Mouse (Mus musculus) kidney, postnatal 0 days (tissue): ENCODE results near the gene Tmprss11a. TPM values are rescaled to one million over a fixed set of nuclear protein-coding genes. Genes with fewer than 3 reads are reported as not detected.

Experiments
- ATAC-seq: fragments of 200-750 bp; cut with Nextera tagmentation; replicated peaks from 2 replicates; pipeline ENCODE4 v1.8.0; 2017; ENCODE audit warnings: low read depth, moderate number of reproducible peaks, moderate TSS enrichment, moderate library complexity; ENCODE audit not compliant: low FRiP score
- DNase-seq: peaks from one replicate; pipeline ENCODE4 v3.0.0-alpha.2; 2016; ENCODE audit warnings: low spot score
- H3K27ac ChIP-seq: fragments of 300-500 bp; sonication (generic); 2 replicates; pipeline ENCODE4 v1.5.1; 2014; ENCODE audit warnings: mild to moderate bottlenecking
- H3K27me3 ChIP-seq: fragments of 300-500 bp; sonication (generic); 2 replicates; pipeline ENCODE4 v1.6.1; 2014; ENCODE audit warnings: low read length, mixed read lengths; ENCODE audit not compliant: insufficient read depth
- H3K36me3 ChIP-seq: fragments of 300-500 bp; sonication (generic); 2 replicates; pipeline ENCODE4 v1.6.1; 2014; ENCODE audit warnings: low read length, mixed read lengths; ENCODE audit not compliant: insufficient read depth
- H3K4me1 ChIP-seq: fragments of 300-500 bp; sonication (generic); replicated peaks from 2 replicates; pipeline ENCODE4 v1.6.1; 2014; ENCODE audit warnings: antibody characterized with exemption, low read length, mixed read lengths; ENCODE audit not compliant: insufficient read depth
- H3K4me2 ChIP-seq: fragments of 300-500 bp; sonication (generic); 2 replicates; pipeline ENCODE4 v1.6.1; 2014; ENCODE audit warnings: mild to moderate bottlenecking, low read length, moderate library complexity, mixed read lengths
- H3K4me3 ChIP-seq: fragments of 300-500 bp; sonication (generic); replicated peaks from 2 replicates; pipeline ENCODE4 v1.5.1; 2014; ENCODE audit warnings: low read depth, low read length
- H3K9ac ChIP-seq: fragments of 300-500 bp; sonication (generic); 2 replicates; pipeline ENCODE4 v1.6.1; 2014; ENCODE audit warnings: low read depth, low read length
- H3K9me3 ChIP-seq: fragments of 300-500 bp; sonication (generic); replicated peaks from 2 replicates; pipeline ENCODE4 v1.6.1; 2016; ENCODE audit warnings: low read length, inconsistent platforms, mixed read lengths
- CTCF ChIP-seq: IDR thresholded peaks from 2 replicates; pipeline ENCODE4 v1.5.1; 2016; ENCODE audit warnings: antibody characterized with exemption, low read depth, mild to moderate bottlenecking, moderate library complexity
- WGBS: fragments of 180-500 bp; shearing (Covaris S2); extraction: QIAGEN DNeasy Blood & Tissue Kit; methylation state at CpG from one replicate; pipeline ENCODE4 v1.1.7; 2014; 5-methylcytosine and 5-hydroxymethylcytosine counted together
- polyA plus RNA-seq: library from polyadenylated mRNA; unstranded; fragments of >200 nt; fragmentation: Nextera tagmentation; extraction: Ambion mirVana; gene quantifications from 2 replicates; pipeline ENCODE4 v1.2.1, GENCODE M21; 2015

Gene Tmprss11a
- polyA plus RNA-seq, 1 experiment from 2014 or later, result 0.09 TPM

DNA sequence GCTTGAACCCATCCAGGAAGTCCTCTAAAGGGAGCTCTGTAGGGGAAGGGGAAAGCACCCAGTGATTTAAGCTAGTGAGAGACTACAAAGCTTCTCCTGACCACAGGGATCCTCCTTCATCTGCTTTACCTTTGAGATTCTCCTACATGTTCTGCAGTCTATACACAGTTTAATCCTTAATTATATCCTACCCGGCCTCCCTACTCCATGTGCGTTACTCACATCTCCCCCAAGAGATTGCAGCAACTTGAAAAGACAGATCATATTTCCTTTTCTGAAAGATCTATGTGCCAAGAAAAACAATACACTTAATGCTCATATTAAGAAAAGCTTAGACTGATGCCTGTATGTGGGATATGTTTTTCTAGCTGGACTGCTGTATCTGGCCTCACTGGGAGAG, 29.5 kb downstream of the Tmprss11a start:
- H3K27ac ChIP-seq, result no peak overlapping the region
- WGBS, result 34% methylated on average over 2 of the region's 2 CpGs

DNA sequence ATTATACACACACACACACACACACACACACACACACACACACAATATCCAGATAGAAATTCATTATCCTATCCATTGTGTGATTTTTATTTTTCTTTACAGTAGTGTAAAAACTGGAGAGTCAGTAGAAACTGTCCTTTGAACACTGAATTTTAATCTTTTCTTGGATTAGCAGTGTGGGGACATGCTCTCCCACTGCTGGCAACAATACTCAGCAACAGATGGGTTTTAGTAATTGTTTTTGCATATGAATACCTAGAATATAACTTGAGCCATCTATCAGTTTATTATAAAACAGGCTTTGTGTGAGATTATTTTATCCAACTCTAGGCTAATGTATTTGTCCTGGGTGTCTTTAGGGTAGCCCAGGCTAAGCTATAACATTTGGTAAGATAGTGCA, 30.2 kb downstream of the Tmprss11a start:
- DNase-seq (no peak), ATAC-seq (no peak)
- Histone ChIP-seq H3K9me3 (no peaks in the 10 kb centered on the region), H3K27me3 (no peaks in the 10 kb centered on the region), H3K9ac (no peak overlapping the region), H3K4me1 (no peaks in the 10 kb centered on the region), H3K4me2 (no peak overlapping the region), H3K4me3 (no peak overlapping the region), H3K27ac (no peak overlapping the region), H3K36me3 (no peaks in the 10 kb centered on the region)
- no peak for TF ChIP-seq CTCF

More for the DNA sequence above, 29.5 kb downstream of the Tmprss11a start:
- Histone ChIP-seq H3K9ac (no peak overlapping the region), H3K4me1 (no peaks in the 10 kb centered on the region), H3K4me3 (no peak overlapping the region), H3K9me3 (no peaks in the 10 kb centered on the region), H3K36me3 (no peaks in the 10 kb centered on the region), H3K4me2 (no peak overlapping the region), H3K27me3 (no peaks in the 10 kb centered on the region)
- TF ChIP-seq CTCF, result no peak
- ATAC-seq (no peak), DNase-seq (peak; percentile 12)

DNA sequence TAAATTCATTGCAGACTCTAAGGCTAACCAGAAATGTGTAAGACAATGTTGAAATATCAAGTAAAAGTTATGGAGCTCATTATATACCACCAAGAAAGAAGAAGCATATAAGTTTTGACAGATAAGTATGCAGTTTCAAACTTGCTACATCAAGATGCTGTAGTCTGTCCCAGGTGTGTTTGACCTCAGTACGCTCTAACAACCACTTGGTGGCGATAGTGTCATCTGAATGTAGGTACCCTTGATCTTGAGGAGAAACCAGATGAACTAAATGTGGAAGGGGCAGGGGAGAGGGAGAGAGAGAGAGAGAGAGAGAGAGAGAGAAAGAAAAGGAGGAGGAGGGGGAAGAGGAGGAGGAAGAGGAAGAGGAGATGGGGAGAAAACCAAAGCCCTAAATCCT, 36.1 kb downstream of the Tmprss11a start:
- no peak for ATAC-seq
- DNase-seq, result peak; percentile 59

DNA sequence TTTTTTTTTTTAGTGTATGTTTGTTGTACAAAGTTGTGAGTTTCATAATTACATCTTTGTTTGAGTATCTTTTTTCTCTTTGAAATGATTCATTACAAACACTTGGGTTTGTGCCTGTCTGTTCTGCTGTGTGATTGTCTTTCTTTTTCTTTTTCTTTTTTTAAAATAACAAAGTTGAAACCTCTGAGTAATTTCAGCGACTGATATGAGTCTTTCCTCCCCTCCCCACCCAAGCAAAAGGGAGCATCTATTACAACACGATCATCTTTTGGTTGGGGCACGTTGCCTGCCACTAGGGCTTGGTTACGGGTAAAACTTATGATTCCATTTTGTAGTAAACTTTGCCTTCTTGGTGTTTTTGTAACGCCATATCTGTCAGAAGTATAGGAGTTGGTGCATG, 37.7 kb downstream of the Tmprss11a start:
- no peak for TF ChIP-seq CTCF
- H3K9ac ChIP-seq, result no peak overlapping the region
- 68% methylated on average over 5 of the region's 5 CpGs for WGBS

More for the DNA sequence above, 36.1 kb downstream of the Tmprss11a start:
- Histone ChIP-seq H3K9ac (no peak overlapping the region), H3K27ac (no peak overlapping the region), H3K4me2 (no peak overlapping the region), H3K4me3 (no peak overlapping the region), H3K36me3 (no peaks in the 10 kb centered on the region), H3K9me3 (no peaks in the 10 kb centered on the region), H3K27me3 (no peaks in the 10 kb centered on the region), H3K4me1 (no peaks in the 10 kb centered on the region)
- peak; percentile 73 for TF ChIP-seq CTCF
- WGBS, result 3% methylated on average over 2 of the region's 2 CpGs

DNA sequence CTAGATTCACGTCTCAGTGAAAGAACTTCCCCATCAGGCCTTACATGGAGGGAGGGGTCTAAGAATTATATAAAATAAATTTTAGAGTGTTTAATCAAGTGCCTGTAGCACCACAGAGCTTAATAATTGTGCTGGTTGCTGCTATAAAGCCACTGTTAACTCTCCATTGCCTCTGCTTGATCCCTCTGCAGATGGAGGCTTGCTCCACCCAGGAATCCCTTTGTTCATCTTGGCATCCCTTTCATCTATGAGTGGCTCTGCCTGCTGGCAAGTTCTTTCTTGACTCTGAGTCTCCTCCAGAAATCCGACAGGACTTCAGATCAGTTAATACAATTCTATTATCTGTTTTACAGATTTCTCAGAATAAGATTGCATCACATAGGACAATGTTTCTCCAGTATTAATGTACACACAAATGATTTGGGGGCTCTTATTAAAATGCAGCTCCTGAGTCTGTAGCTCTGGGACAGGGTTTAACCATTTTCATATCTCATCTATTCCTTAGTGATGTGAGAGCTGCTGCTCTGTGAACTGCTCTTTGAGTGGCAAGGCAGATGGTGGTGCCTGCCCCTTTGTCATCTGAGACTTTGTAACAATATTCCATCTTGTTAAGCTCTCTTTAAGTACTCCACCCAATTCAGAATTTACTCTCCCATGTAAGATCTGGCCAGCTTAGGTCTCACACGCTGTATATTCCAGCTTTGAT, 47.3 kb downstream of the Tmprss11a start:
- Histone ChIP-seq H3K4me2 (no peak overlapping the region), H3K27me3 (no peaks in the 10 kb centered on the region), H3K4me3 (no peak overlapping the region), H3K36me3 (no peaks in the 10 kb centered on the region), H3K9ac (no peak overlapping the region), H3K4me1 (no peaks in the 10 kb centered on the region), H3K27ac (no peak overlapping the region), H3K9me3 (no peaks in the 10 kb centered on the region)
- 46% methylated on average over 3 of the region's 3 CpGs for WGBS
- no peak for ATAC-seq
- TF ChIP-seq CTCF, result no peak
- DNase-seq, result no peak

More for the DNA sequence above, 37.7 kb downstream of the Tmprss11a start:
- no peak for DNase-seq
- no peaks in the 10 kb centered on the region for H3K9me3 ChIP-seq
- no peak overlapping the region for H3K4me2 ChIP-seq
- H3K4me1 ChIP-seq, result no peaks in the 10 kb centered on the region
- ATAC-seq, result no peak
- H3K27ac ChIP-seq, result no peak overlapping the region
- H3K27me3 ChIP-seq, result no peaks in the 10 kb centered on the region
- H3K36me3 ChIP-seq, result no peaks in the 10 kb centered on the region
- no peak overlapping the region for H3K4me3 ChIP-seq

DNA sequence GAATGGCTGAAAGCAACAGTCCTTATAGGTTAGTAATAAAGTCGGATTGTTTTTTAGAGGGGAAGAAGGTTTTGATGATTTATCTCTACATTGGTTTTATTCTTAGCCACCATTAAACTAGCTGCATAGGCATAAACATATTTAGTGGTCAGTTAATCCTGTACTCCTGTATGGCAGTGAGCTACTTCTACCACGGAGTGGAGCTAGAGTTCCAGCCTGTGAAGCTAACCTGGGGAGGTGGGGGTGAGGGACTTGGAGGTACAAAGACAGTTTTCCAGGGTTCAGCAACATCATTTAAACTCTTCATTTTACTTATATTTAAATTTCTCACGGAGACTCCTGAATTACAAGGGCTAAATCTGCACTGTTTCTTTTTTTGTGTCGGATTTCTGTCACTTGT, 49.3 kb downstream of the Tmprss11a start:
- Histone ChIP-seq H3K36me3 (no peaks in the 10 kb centered on the region), H3K27ac (no peak overlapping the region), H3K4me2 (no peak overlapping the region), H3K9ac (no peak overlapping the region), H3K4me3 (no peak overlapping the region), H3K27me3 (no peaks in the 10 kb centered on the region), H3K9me3 (no peaks in the 10 kb centered on the region), H3K4me1 (no peaks in the 10 kb centered on the region)
- ATAC-seq, result no peak
- WGBS, result 27% methylated on average over 4 of the region's 4 CpGs
- TF ChIP-seq CTCF, result peak; percentile 49; the same call in 1 of the 2 replicates
- peak; percentile 5 for DNase-seq

DNA sequence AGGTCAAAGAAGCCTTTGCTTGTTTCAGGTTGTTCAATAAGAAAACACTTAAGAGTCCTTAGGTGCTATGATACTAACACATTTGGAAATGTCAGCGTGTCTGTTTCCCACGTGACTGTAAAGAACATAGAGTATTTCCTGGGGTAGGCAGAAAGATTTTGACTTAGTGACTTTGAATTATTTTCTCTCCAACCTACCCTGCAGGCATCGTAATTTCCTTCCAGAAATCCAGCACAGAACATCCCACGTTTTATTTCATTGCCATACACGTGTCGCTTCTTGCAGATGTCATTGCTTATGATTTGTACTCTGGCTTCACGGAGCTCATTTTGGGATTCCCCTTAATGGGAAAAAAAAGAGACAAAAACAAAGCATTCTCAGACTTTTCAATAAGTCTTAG, 54.5 kb downstream of the Tmprss11a start:
- ATAC-seq, result no peak
- Histone ChIP-seq H3K27ac (no peak overlapping the region), H3K4me2 (no peak overlapping the region), H3K9ac (no peak overlapping the region), H3K4me1 (no peaks in the 10 kb centered on the region), H3K4me3 (no peak overlapping the region), H3K36me3 (no peaks in the 10 kb centered on the region), H3K27me3 (no peaks in the 10 kb centered on the region), H3K9me3 (no peaks in the 10 kb centered on the region)
- WGBS, result 62% methylated on average over 7 of the region's 7 CpGs
- no peak for DNase-seq
- TF ChIP-seq CTCF, result no peak
